Mouse (Mus musculus) lung, postnatal 4 days (tissue): ENCODE measurements around the gene Cytl1.

Experiments
- DNase-seq, 2 experiments: peaks; one replicate each; pipeline ENCODE4 v3.0.0; 2021

Gene Cytl1

GRCm38 (mm10) chr5:37735224-37735623 lies at the start of gene Cytl1:
Gene Cytl1, plus strand, starts transcription at chr5:37735519.
- no peak for DNase-seq

GRCm38 (mm10) chr5:37692759-37693158 lies 42.6 kb upstream of the Cytl1 start:
- DNase-seq = no peak

- no peak for DNase-seq
Observed at GRCm38 (mm10) chr5:37695773-37696172, 39.5 kb upstream of the Cytl1 start.

- DNase-seq = no peak
Observed at GRCm38 (mm10) chr5:37697286-37697685, 38.0 kb upstream of the Cytl1 start.

GRCm38 (mm10) chr5:37699757-37700156 lies 35.6 kb upstream of the Cytl1 start:
- DNase-seq = peak in 1 of 2 experiments; percentile 24

GRCm38 (mm10) chr5:37704962-37705361 lies 30.4 kb upstream of the Cytl1 start:
- DNase-seq = no peak

GRCm38 (mm10) chr5:37708124-37708523 lies 27.2 kb upstream of the Cytl1 start:
- DNase-seq = no peak

- DNase-seq = no peak
Observed at GRCm38 (mm10) chr5:37709257-37709904, 25.9 kb upstream of the Cytl1 start.

- peak; percentile 42 to 58 for DNase-seq
Observed at GRCm38 (mm10) chr5:37716505-37717372, 18.6 kb upstream of the Cytl1 start, which contains the start of gene Stk32b. Gene Stk32b, minus strand, starts transcription at chr5:37717171.

GRCm38 (mm10) chr5:37717384-37717963 lies 17.8 kb upstream of the Cytl1 start:
- DNase-seq = peak; percentile 41 to 42

- DNase-seq = no peak
Observed at GRCm38 (mm10) chr5:37720670-37721069, 14.6 kb upstream of the Cytl1 start.

GRCm38 (mm10) chr5:37725220-37725886 lies 10.0 kb upstream of the Cytl1 start:
- no peak for DNase-seq

- no peak for DNase-seq
Observed at GRCm38 (mm10) chr5:37730781-37731180, 4.5 kb upstream of the Cytl1 start.

- no peak for DNase-seq
Observed at GRCm38 (mm10) chr5:37736213-37736612, 894 bp downstream of the Cytl1 start.

GRCm38 (mm10) chr5:37743889-37744707 lies 8.8 kb downstream of the Cytl1 start:
- peak; percentile 6 to 39 for DNase-seq

GRCm38 (mm10) chr5:37752027-37752967 lies 17.0 kb downstream of the Cytl1 start:
- DNase-seq = peak; percentile 41 to 72

- DNase-seq = no peak
Observed at GRCm38 (mm10) chr5:37753366-37753765, 18.0 kb downstream of the Cytl1 start.

- no peak for DNase-seq
Observed at GRCm38 (mm10) chr5:37762046-37762445, 26.7 kb downstream of the Cytl1 start.

GRCm38 (mm10) chr5:37765851-37766250 lies 30.5 kb downstream of the Cytl1 start:
- no peak for DNase-seq

- DNase-seq = no peak
Observed at GRCm38 (mm10) chr5:37767231-37767630, 31.9 kb downstream of the Cytl1 start.

- no peak for DNase-seq
Observed at GRCm38 (mm10) chr5:37769031-37769430, 33.7 kb downstream of the Cytl1 start.
